Mouse (Mus musculus) regulatory T cell (primary cell): ENCODE data around the gene Slc6a20a.

ENCODE experiments used
- in situ Hi-C: fragments of 300-600 bp; cut with MboI, MseI; formaldehyde crosslinking; loops from one replicate; pipeline ENCODE4 v1.15.1; 2025; ENCODE audit warnings: high pct_unique_total_duplicates

The Slc6a20a gene

DNA sequence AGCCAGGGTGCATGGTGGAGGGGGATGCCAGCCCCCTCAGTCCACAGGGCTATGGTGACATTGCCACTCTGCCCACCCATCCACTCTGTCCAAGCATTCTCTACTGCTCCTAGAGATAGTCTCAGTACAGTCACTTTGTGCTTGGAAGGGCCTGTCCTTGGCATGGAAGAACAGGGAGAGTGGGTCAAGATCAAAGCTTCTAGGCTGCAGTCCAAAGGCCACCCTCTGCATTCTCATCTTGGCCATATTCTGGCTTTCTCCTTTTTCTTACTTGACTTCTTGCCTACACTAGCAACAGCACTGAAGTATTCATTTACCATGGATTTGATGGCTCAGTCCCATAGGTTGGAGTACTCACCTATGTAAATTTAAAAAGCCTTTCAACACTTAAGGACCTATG lies 40.5 kb downstream of the Slc6a20a start:
- in situ Hi-C loops, result loop anchor here (5.0 kb wide), 1 partner anchor 41 kb away; no protein-coding TSS in a partner anchor

DNA sequence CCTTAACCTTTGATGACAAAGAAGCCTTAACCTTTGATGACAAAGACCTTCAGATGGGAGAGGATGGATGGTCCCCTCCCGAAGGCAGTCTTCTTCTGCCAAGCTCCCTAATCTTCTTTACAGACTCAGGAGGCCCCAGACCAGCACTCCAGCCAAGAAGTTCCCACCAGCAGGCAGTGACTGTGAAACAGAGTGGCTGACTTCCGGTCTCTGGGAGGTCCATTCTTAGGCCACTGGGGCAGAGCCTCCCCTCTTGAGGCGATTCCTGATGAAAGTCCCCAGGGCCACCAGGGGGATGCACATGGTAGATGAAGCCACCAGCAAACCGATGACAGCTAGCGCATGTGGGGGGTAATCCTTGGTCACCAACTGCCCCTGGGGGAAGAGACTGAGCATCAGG lies 41.9 kb downstream of the Slc6a20a start:
- in situ Hi-C loops, result loop anchor here (5.0 kb wide), 1 partner anchor 39 kb away; no protein-coding TSS in a partner anchor

DNA sequence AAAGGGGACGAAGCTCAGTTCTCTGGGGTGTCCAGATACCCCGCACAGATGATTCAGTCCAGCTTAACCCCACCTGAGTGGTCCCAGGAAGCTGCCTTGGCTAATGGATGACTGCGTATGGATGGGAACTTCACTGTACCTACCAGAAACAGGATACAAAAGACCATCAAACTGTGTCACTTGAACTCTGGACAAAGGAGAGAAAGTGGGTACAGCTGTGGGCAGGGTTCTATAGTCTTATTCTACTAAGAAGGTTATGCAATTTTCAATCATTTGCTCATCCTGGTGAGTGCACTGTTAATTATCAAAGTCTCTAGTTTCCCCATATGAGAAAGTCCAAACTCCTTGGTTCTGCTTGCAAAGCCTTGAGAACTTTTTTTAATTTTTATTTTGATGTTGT lies 45.7 kb downstream of the Slc6a20a start:
- in situ Hi-C loops, result no loop called here

- in situ Hi-C loops, result no loop called here
Measured at GRCm38 (mm10) chr9:123632281-123632680, 46.4 kb downstream of the Slc6a20a start, which contains the start of gene Slc6a20b. Slc6a20b (minus strand) TSS chr9:123632565.

DNA sequence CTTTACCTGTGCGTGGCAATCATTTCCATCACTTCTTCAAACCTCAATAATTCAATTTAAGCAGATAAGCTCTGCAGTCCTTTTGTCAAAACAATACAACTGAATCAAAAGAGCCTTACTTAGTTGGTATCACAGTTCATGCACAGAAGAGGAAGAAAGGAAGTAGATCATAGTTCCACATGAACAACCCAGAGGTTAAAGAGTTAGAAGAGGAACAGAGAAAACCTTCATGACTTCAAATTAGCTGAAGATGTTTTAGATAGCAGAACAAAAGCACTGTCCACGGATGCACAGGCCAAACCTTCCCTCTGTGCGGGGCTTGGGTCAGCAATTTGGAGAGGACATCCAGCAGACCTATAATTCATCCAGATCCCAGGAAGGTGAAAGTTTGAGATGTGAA lies 47.0 kb downstream of the Slc6a20a start:
- in situ Hi-C loops, result no loop called here

- in situ Hi-C loops, result no loop called here
Measured at GRCm38 (mm10) chr9:123625821-123626220, 52.9 kb downstream of the Slc6a20a start.

DNA sequence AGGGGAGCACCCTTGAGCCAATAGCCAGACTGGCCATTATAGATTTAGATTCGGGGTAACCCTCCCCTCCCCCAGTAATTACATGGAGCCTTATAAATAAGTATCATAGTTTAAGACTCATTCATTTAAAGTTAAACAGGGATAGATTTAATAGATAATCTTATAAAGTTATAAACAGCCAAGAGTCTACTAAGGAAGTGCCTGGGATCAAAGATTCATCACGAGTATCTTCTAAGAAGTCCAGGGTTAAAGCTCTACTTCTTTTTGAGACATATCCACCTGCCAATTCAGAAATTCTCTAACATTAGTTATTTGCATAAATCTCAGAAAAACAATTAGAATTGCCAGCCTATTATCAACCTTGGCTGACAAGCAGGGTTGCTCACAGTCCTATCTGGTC lies 53.9 kb downstream of the Slc6a20a start:
- in situ Hi-C loops, result no loop called here

DNA sequence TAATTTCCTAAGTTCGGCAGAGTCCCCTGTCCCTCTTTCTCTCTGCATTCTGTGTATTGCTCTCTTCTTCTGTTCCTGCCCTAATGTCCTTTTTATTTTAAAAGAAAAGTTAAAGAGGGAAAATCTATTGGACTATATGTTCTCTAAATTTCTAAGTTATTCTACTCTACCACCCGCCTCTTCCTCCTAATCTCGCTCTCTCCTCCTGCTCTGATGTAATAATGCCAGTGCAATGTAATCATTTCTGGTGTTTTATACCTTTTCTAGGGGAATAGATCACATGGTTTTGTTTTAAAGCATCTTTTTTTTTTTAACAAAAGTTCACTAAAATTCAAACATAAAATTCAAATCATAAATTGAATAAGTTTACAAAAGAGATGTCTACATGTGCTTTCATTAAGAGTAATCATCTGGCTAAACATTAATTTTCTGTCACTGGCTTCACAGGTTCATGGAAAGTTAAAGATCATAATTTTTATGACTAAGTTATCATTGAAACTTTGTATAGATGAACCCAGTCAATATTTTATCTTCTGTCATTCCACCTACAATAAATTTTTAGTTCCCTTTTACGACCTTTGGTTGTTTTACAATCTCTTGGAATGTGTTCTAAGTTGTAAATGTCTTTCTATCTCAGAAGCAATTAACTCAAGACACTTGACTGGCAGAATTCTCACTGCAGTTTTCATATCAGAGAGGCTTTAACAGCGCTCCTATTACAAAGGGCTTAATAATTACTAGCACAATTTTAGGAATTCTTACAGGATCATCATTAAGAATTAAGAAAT lies 58.2 kb downstream of the Slc6a20a start:
- in situ Hi-C loops, result no loop called here

GRCm38 (mm10) chr9:123601529-123601928 lies 77.2 kb downstream of the Slc6a20a start:
- in situ Hi-C loops, result no loop called here

DNA sequence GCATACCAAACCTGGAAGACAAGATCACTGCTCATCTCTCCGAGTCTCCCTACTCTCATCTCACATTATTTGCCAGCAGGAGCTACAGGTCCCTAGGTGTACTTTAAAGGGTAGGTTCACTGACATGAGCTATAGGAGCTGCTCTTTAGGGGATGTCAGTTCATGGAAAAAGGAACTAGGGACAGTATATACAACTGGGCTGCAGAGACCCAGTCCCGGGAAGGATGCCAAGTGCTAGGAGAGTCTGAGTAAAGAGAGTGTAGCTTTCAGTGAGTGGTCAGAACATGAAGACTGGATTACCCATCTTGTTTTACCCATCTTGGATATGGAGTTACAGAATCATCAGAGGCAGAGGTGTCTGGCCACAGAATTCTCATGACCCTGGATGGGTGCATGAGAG lies 81.3 kb downstream of the Slc6a20a start:
- in situ Hi-C loops, result loop anchor here (5.0 kb wide), 1 partner anchor 40 kb away; no protein-coding TSS in a partner anchor

DNA sequence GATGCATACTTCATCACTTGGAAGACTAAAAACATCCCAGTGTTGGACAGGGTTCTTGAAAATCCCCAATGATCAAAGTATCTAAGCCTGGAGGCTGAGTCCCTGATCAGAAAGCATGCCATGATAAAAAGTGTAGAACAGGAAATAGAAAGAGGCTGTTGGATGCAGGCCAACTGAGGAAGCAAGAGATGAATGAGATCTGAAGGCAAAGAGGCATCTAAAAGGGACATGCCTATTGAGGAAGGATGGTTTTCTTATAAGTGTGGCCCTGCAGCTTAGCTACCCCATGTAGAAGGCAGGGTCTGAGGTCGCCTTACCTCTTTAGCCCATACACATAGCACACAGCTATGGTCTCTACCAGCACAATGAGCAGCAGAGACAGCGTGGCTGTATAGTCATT lies 81.8 kb downstream of the Slc6a20a start:
- in situ Hi-C loops, result loop anchor here (5.0 kb wide), 1 partner anchor 40 kb away; no protein-coding TSS in a partner anchor

- in situ Hi-C loops, result loop anchor here (5.0 kb wide), 1 partner anchor 42 kb away; no protein-coding TSS in a partner anchor
Measured at GRCm38 (mm10) chr9:123595194-123595593, 83.5 kb downstream of the Slc6a20a start.

DNA sequence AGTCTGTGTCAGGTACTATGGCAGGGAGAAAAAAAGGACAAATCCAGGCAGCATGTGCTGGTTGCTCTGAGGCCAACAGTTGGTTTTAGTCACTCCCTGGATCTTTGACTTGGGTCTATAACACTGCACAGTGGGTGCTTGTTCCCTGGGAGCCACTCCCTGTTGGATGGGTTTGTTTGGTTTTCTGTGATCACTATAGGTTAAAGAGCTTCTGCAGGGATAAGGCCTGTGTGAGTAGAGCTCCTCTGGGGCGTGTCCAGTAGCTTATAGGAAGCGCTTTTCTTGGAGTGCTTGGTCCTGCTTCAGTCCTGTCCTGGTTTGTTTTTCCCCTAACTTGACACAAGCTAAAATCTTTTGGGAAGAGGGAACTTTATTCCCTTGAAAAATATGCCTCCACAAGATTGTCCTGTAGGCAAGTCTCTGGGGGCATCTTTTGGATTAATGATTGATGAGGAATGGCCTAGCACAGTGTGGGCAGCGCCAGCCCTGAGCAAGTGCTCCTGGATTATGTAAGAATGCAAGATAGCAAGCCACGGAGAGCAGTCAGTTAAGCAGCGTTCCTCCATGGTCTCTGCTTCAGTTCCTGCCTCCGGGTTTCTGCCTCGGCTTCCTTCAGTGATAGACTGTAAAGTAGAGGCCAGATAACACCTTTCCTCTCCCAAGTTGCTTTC lies 89.3 kb downstream of the Slc6a20a start:
- in situ Hi-C loops, result no loop called here
